Mouse (Mus musculus): Measurements from ENCODE around the gene Natd1.
"Not testable (repeated sequence)": the region's sequence is repeated elsewhere in the genome, so short reads cannot be mapped to it uniquely, and the experiment has no call there.

The Natd1 gene

GRCm38 (mm10) chr11:60890744-60891143 lies 23.8 kb downstream of the Natd1 start:
- in situ Hi-C loops (cut with MboI, MseI): loop anchor here in 1 of 2 experiments (10.0 kb wide), 1 partner anchor 1106 kb away; the partner anchor contains the start of gene Pld6

GRCm38 (mm10) chr11:60890286-60890685 lies 24.3 kb downstream of the Natd1 start:
- in situ Hi-C loops (cut with MboI, MseI): loop anchor here in 1 of 2 experiments (10.0 kb wide), 1 partner anchor 1105 kb away; the partner anchor contains the start of gene Pld6

DNA sequence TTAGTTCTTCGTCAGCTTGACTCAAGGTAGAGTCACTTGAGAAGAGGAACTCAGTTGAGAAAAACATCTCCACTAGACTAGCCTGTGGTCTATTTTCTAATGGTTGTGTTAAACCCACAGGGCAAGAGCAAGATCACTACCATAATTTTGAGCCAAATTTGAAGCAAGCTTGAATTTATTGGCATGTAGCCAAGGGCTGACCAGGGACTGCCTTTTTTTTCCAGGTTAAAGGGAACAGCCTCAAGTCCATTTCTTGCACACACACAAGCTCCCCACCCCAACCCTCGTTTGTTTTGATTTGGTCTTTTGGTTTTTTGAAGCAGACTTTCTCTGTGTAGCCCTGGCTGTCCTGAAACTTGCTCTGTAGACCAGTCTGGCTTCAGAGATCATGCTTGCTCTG lies 24.7 kb downstream of the Natd1 start:
- in situ Hi-C loops (cut with MboI, MseI): loop anchor here in 1 of 2 experiments (10.0 kb wide), 1 partner anchor 1105 kb away; the partner anchor contains the start of gene Pld6

GRCm38 (mm10) chr11:60886986-60887385 lies 27.6 kb downstream of the Natd1 start:
- in situ Hi-C loops (cut with MboI, MseI): not testable (repeated sequence)

DNA sequence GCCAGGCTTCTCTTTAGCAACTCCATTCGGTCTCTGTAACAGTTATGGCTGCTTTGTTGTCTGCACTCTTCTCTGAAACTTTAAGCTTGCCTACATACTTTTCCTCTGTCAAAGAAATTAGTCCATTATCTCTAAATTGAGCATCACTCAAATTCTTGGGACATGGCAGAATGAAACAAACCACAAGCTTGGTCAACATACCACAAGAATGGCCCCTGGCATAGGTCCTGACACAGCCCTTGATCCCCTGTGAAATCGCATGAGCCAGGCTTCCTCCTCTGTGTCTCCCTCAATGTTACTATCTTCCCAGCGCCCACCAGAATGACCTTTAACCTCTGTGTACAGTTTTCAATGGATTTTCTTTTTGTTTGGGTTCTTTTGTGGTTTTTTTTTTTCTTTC lies 32.2 kb downstream of the Natd1 start:
- in situ Hi-C loops (cut with MboI, MseI): no loop called here

DNA sequence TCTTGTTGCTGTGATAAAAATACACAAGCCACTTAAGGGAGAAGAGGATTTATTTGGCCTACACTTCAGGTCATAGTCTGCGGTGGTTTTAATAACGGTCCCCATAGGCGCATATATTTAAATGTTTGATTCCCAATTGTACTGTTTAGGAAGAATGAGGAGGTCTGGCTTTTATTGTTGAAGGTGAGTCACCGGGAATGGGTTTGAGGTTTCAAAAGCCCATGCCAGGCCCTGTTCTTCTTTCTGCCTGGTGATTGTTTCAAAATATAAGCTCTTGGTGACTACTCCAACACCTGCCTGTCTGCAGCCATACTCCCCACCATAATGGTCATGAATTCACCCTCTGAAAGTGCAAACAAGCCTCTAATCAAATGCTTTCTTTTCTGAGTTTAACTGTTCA lies 34.0 kb downstream of the Natd1 start:
- in situ Hi-C loops (cut with MboI, MseI): no loop called here

DNA sequence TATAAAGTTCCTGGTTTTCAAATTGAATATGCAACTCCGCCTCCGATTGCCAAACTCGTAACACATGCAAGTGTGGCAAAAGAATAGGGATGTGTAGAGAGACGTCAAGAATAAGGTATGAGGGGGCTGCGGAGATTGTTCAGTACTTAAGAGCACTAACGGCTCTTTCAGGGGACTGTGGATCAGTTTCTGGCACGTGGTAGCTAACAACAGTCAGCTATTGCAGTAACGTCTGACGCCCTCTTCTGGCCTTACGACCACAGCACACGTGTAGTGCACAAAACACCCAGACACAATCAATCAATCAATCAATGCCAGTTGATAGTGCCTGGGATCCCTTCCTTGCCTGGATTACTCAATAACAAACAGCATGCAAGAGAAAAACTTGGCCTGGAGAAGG lies 35.1 kb downstream of the Natd1 start:
- in situ Hi-C loops (cut with MboI, MseI): loop anchor here (10.0 kb wide), 2 partner anchors 465 to 775 kb away; partner anchors contain the start of genes Atpaf2 (in 1 of the 2), Gid4 (in 1 of the 2) and Rai1 (in 1 of the 2)

DNA sequence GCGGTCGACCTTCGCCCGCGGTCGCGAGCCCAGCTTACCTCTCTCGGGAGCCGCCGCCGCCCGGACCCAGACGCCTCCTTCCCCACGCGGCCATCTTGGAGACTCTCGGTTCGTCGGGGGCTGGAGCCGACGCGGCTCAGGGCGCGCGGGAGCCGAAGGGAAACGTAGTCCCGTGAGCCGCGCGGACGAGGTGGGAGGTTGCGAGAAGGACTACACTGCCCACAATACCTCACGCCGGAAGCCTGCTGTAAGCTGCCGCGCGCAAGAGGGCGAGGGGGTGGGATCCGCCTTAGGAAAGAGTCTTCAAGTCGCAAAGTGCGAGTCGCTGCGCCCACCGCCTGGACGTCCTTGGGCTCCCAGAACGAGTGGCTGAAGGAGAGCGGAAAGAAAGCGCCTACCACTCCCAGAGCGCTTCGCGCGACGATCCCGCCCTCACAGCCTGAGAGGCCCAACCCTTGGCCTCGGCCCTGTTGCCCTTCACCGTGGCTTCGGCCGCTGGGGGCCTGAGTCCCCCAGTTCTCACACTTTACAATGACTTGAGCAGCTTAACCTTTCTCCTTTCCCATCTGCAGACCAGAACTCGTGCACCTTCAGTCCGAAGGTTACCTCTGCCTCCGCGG lies 35.8 kb downstream of the Natd1 start, which contains the start of gene Tmem11:
Gene Tmem11 (minus strand): TSS at position 598 of the 620 bp plus-strand sequence.
- in situ Hi-C loops (cut with MboI, MseI): loop anchor here (10.0 kb wide), 2 partner anchors 464 to 774 kb away; partner anchors contain the start of genes Atpaf2 (in 1 of the 2), Gid4 (in 1 of the 2) and Rai1 (in 1 of the 2)

DNA sequence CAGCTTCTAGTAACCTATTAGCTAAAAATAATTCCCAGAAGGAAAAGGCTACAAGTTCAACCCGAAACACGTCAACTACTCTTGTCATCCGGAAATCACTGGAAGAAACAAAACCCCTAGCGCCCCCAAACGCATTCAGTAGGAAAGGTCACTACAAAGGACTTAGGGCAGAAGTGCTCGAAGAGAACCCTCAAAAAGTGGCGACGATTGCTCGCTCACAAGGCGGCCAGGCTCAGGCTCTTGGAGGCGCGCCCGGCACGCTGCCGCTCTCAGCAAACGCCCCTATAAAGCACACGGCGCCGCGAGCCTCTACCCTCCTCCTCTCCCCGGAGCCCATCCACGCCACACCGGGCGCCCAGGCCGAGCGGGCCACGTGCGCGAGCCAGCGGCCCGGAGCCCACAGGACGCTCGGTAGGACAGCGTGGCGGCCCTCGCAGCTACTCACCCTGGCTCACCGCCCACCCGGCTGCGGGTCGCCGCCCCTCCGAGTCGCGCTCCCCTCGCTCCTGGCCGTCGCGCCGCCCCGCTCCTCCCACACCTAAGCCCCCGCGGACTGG lies 36.4 kb downstream of the Natd1 start:
- in situ Hi-C loops (cut with MboI, MseI): loop anchor here (10.0 kb wide), 2 partner anchors 463 to 773 kb away; partner anchors contain the start of genes Atpaf2 (in 1 of the 2), Gid4 (in 1 of the 2) and Rai1 (in 1 of the 2)

- in situ Hi-C loops (cut with MboI, MseI): loop anchor here (10.0 kb wide), 2 partner anchors 458 to 768 kb away; partner anchors contain the start of genes Atpaf2 (in 1 of the 2), Gid4 (in 1 of the 2) and Rai1 (in 1 of the 2)
Observed at GRCm38 (mm10) chr11:60873101-60873500, 41.4 kb downstream of the Natd1 start.

DNA sequence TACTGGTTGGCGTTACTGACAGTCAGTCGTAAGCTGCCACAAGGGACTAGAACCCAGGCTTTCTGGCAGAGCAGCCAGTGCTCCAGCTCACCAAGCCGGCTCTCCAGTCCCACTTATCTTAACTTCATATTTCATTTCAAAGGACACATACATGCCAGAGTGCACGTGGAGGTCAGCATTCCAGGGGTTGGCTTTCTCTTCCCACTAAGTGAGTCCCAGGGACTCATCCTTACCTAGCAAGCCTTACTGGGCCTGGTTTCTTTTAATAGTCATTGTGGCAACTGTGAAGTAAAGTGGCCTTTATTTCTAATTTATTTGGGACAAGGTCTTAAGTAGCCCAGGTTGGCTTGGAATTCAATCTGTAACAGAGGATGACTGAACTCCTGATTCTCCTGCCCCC lies 43.1 kb downstream of the Natd1 start:
- in situ Hi-C loops (cut with MboI, MseI): loop anchor here (10.0 kb wide), 2 partner anchors 457 to 767 kb away; partner anchors contain the start of genes Atpaf2 (in 1 of the 2), Gid4 (in 1 of the 2) and Rai1 (in 1 of the 2)

GRCm38 (mm10) chr11:60869471-60869870 lies 45.1 kb downstream of the Natd1 start:
- in situ Hi-C loops (cut with MboI, MseI): not testable (repeated sequence)

DNA sequence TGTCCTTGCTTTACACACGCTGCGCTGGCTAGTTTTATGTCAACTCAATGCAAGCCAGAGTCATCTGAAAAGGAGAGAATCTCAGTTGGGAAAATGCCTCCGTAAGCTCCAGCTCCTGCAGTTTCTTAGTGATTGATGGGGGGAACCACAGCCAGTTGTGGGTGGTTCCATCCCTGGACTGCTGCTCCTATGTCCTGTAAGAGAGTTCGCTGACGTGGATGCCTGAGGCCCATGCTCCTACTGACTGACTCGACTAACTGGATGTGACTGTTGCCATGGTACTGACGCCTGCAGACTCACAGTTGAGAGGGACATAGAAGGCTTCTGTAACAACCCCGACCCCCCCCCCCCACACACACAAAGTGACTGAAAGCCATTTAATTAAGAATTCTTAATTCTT lies 46.6 kb downstream of the Natd1 start:
- in situ Hi-C loops (cut with MboI, MseI): no loop called here

DNA sequence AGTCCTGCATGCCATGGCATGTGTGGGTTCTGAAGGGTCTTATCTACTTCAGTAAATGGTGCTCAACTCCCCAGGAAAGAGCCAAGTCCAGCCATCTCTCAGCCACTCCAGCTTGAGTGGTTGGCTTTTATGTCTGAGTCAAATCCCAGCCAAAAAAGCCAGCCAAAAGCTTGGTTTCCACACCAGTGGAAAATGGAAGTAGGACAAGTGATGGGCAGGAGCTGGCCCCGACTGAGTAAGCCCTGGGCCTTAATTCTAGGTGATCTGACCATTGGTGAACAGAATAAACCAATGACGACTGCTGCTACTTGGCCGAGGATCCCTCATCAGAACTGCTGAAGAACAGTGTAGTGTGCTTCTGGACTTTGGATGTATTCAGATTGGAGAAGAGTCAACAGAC lies 47.1 kb downstream of the Natd1 start:
- in situ Hi-C loops (cut with MboI, MseI): no loop called here

GRCm38 (mm10) chr11:60866021-60866420 lies 48.5 kb downstream of the Natd1 start:
- in situ Hi-C loops (cut with MboI, MseI): no loop called here

- in situ Hi-C loops (cut with MboI, MseI): no loop called here
Observed at GRCm38 (mm10) chr11:60864916-60865315, 49.6 kb downstream of the Natd1 start.

DNA sequence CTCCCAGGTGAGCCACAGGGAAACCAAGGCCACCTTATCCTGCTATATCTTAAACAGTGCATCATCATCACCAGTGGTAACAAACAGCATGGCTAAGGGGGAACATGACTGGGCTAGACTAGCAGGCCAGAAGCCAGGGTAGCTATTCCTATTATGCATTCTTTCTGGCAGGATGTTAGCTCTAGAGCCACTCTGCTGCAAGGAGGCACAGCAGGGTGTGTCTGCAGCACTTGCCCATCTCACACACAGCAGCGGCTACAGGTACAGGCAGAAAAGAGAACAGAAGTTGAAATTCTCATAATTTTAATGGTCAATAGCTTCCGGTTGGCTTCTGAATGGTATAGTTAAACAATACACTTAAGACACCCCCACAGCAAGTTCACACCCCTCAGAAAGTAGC lies 50.4 kb downstream of the Natd1 start:
- in situ Hi-C loops (cut with MboI, MseI): no loop called here

- in situ Hi-C loops (cut with MboI, MseI): no loop called here
Observed at GRCm38 (mm10) chr11:60863196-60863595, 51.4 kb downstream of the Natd1 start.

DNA sequence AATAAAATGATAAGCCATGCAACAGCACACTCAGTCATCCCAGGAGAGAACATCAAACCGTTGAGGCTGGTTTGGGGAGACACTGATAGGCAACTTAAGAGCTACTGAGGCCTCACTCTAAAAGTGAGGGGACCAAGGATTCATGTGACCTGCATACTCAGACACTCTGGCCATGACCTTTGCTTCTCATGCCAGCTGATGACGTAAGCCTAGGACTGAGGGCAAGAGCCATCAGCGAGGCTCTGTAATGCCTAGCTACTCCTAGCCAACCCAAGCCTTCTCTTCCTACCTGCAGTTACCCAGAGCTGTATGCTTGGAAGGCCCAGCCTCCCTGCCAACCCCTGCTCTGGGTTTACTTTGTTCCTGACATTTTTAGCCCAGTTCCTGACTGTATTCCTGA lies 52.6 kb downstream of the Natd1 start:
- in situ Hi-C loops (cut with MboI, MseI): no loop called here

DNA sequence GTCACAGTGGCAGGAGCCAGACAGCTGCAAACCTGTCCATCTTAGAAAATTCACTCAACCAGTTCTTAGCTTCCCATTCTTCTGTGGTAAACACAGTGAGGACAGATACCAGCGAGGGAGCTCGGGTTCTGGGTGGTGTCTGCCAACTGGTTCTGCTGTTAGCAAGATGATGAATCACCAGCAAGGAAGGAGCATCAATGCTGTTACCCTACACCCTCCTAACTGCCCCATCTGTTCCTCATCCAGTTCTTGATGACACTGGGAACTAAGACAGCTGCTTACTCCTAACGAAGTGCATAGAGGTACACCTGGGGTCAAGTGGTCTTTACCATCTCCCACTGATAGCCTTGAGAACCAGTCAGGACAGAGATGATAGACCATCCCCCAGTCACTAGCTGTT lies 58.0 kb downstream of the Natd1 start:
- in situ Hi-C loops (cut with MboI, MseI): no loop called here
